Comparison of ENCODE assay signal across 8 mouse cellular contexts in the genomic region with DNA sequence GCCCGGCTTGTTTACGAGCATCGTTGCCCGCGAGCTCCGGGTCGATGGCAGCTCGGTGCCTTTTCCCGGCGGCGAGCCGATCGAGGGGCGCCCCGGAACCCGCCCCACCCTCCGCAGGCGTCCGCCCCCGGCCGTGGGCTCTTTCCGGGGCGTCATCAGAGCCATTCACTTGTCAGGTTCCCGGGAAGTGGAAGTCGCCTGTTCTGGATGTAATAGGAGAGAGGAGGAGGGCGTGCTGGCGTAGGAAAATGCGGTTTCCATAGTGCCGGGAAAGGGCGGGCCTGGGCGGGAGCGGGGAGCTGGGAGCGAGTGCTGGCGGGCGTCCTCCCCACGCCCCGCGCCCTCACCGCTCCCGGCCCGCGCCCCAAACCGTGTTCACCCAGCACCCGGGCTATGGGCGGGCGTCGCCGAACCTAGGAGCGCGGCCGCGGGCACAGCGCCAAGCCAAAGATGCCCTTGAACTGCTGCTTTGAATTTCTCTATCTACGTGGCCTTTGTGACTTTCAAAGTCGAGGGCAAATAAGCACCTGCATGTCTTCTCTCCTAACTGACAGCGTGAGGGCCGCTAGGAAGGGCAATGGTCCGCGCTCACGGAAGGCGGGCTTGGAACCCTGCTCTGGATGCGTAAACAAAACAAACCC. TPM values are rescaled to one million over a fixed set of nuclear protein-coding genes. Genes with fewer than 3 reads are reported as not detected.
DNase-seq lines count a peak whose midpoint lies in the region; ATAC-seq and TF ChIP-seq lines count a peak whose summit lies in the region.

No protein-coding gene starts in this region.

- peak overlapping the region; percentile 89 for H3K4me2 ChIP-seq in embryonic facial prominence, embryonic 14.5 days (ENCODE audit: low read depth, low read length)
- peak overlapping the region; percentile 93 for H3K4me2 ChIP-seq in heart, embryonic 12.5 days
- H3K4me2 ChIP-seq in kidney, postnatal 0 days (ENCODE audit: low read length), result peak overlapping the region; percentile 86
- H3K4me2 ChIP-seq in liver, embryonic 15.5 days, result peak overlapping the region; percentile 95
- peak overlapping the region; percentile 79 for H3K4me2 ChIP-seq in neural tube, embryonic 11.5 days (ENCODE audit: low read depth)
- peak overlapping the region; percentile 94 for H3K4me2 ChIP-seq in stomach, postnatal 0 days (replicated peaks; ENCODE audit: low read depth)

- H3K27me3 ChIP-seq in embryonic facial prominence, embryonic 14.5 days (replicated peaks; ENCODE audit: control insufficient read depth, insufficient read depth, low read length), result no peaks in the 10 kb centered on the region; the same call in 1 of the 2 replicates
- no peaks in the 10 kb centered on the region for H3K27me3 ChIP-seq in heart, embryonic 12.5 days (replicated peaks)
- H3K27me3 ChIP-seq in kidney, postnatal 0 days (ENCODE audit: insufficient read depth, low read length), result no peaks in the 10 kb centered on the region
- peaks cover 20% of the 10 kb centered on the region for H3K27me3 ChIP-seq in liver, embryonic 15.5 days
- no peaks in the 10 kb centered on the region for H3K27me3 ChIP-seq in neural tube, embryonic 11.5 days (ENCODE audit: control insufficient read depth, insufficient read depth, low read length)
- H3K27me3 ChIP-seq in stomach, postnatal 0 days (ENCODE audit: control insufficient read depth, insufficient read depth, low read length), result no peaks in the 10 kb centered on the region

- WGBS in embryonic facial prominence, embryonic 14.5 days, result under 1% methylated on average over 46 of the region's 62 CpGs
- under 1% methylated on average over 53 of the region's 62 CpGs for WGBS in heart, embryonic 12.5 days
- under 1% methylated on average over 51 of the region's 62 CpGs for WGBS in kidney, postnatal 0 days
- WGBS in liver, embryonic 15.5 days (ENCODE audit: insufficient replicate concordance), result 1% methylated on average over 60 of the region's 62 CpGs
- WGBS in neural tube, embryonic 11.5 days, result under 1% methylated on average over 61 of the region's 62 CpGs
- WGBS in stomach, postnatal 0 days, result 1% methylated on average over 51 of the region's 62 CpGs

- peak overlapping the region; percentile 94 for H3K9ac ChIP-seq in embryonic facial prominence, embryonic 14.5 days (ENCODE audit: low read depth, low read length)
- peak overlapping the region; percentile 98 for H3K9ac ChIP-seq in heart, embryonic 12.5 days
- H3K9ac ChIP-seq in kidney, postnatal 0 days (ENCODE audit: low read depth, low read length), result peak overlapping the region; percentile 92
- peak overlapping the region; percentile 94 for H3K9ac ChIP-seq in liver, embryonic 15.5 days
- peak overlapping the region; percentile 88 for H3K9ac ChIP-seq in neural tube, embryonic 11.5 days (ENCODE audit: low read length)
- peak overlapping the region; percentile 93 for H3K9ac ChIP-seq in stomach, postnatal 0 days (ENCODE audit: low read length)

- H3K9me3 ChIP-seq in embryonic facial prominence, embryonic 14.5 days (ENCODE audit: control insufficient read depth, low read length), result no peaks in the 10 kb centered on the region
- H3K9me3 ChIP-seq in heart, embryonic 12.5 days (replicated peaks), result no peaks in the 10 kb centered on the region
- no peaks in the 10 kb centered on the region for H3K9me3 ChIP-seq in kidney, postnatal 0 days (replicated peaks; ENCODE audit: low read length)
- H3K9me3 ChIP-seq in liver, embryonic 15.5 days (replicated peaks), result no peaks in the 10 kb centered on the region
- no peaks in the 10 kb centered on the region for H3K9me3 ChIP-seq in neural tube, embryonic 11.5 days (ENCODE audit: control insufficient read depth, low read length)
- H3K9me3 ChIP-seq in stomach, postnatal 0 days (ENCODE audit: control insufficient read depth, low read length), result no peaks in the 10 kb centered on the region

- peak; percentile 59 for DNase-seq in 416B (ENCODE audit: low read depth)
- peak; percentile 86 for DNase-seq in adrenal gland, postnatal 14 days
- peak; percentile 95 for DNase-seq in embryonic facial prominence, embryonic 14.5 days (ENCODE audit: low spot score)
- peak; percentile 93 for DNase-seq in kidney, postnatal 0 days (ENCODE audit: low spot score)
- DNase-seq in neural tube, embryonic 11.5 days (ENCODE audit: low spot score), result peak; percentile 83
- DNase-seq in stomach, postnatal 0 days (ENCODE audit: low spot score), result peak; percentile 94

- no peak for TF ChIP-seq CTCF in kidney, postnatal 0 days (IDR thresholded peaks at IDR 0.05; ENCODE audit: low read depth)
- no peak for TF ChIP-seq CTCF in stomach, postnatal 0 days (IDR thresholded peaks at IDR 0.05; ENCODE audit: low read depth)

- H3K4me1 ChIP-seq in embryonic facial prominence, embryonic 14.5 days (ENCODE audit: control insufficient read depth, insufficient read depth, low read length), result peaks cover 28% of the 10 kb centered on the region
- H3K4me1 ChIP-seq in heart, embryonic 12.5 days (replicated peaks), result peaks cover 46% of the 10 kb centered on the region
- peaks cover 22% of the 10 kb centered on the region for H3K4me1 ChIP-seq in kidney, postnatal 0 days (replicated peaks; ENCODE audit: insufficient read depth, low read length)
- peaks cover 57% of the 10 kb centered on the region for H3K4me1 ChIP-seq in liver, embryonic 15.5 days (replicated peaks)
- peaks cover 24% of the 10 kb centered on the region for H3K4me1 ChIP-seq in neural tube, embryonic 11.5 days (ENCODE audit: control insufficient read depth, insufficient read depth, low read length)
- peaks cover 14% of the 10 kb centered on the region for H3K4me1 ChIP-seq in stomach, postnatal 0 days (replicated peaks; ENCODE audit: control insufficient read depth, insufficient read depth)

- peak; percentile 73 for ATAC-seq in embryonic facial prominence, embryonic 14.5 days (ENCODE audit: low read depth)
- ATAC-seq in heart, embryonic 12.5 days (ENCODE audit: insufficient number of reproducible peaks, low FRiP score), result peak; percentile 55
- peak; percentile 72 for ATAC-seq in kidney, postnatal 0 days (replicated peaks; ENCODE audit: low FRiP score, low read depth)
- peak; percentile 61 for ATAC-seq in liver, embryonic 15.5 days (ENCODE audit: insufficient read depth)
- peak; percentile 49 for ATAC-seq in neural tube, embryonic 11.5 days (ENCODE audit: insufficient read depth, low FRiP score, low TSS enrichment)
- ATAC-seq in stomach, postnatal 0 days (ENCODE audit: low FRiP score, low TSS enrichment), result peak; percentile 78

- 0 out of 2 replicates have a peak, but pooled peaks cover 18% of the 10 kb centered on the region for H3K36me3 ChIP-seq in embryonic facial prominence, embryonic 14.5 days (ENCODE audit: control insufficient read depth, insufficient read depth, low read length)
- H3K36me3 ChIP-seq in heart, embryonic 12.5 days, result peaks cover 16% of the 10 kb centered on the region
- H3K36me3 ChIP-seq in kidney, postnatal 0 days (ENCODE audit: insufficient read depth, low read length), result peaks cover 12% of the 10 kb centered on the region; the same call in 1 of the 2 replicates
- H3K36me3 ChIP-seq in liver, embryonic 15.5 days (replicated peaks), result peaks cover 23% of the 10 kb centered on the region
- H3K36me3 ChIP-seq in neural tube, embryonic 11.5 days (ENCODE audit: control insufficient read depth, insufficient read depth, low read length), result no peaks in the 10 kb centered on the region; the same call in 1 of the 2 replicates
- peaks cover 8% of the 10 kb centered on the region for H3K36me3 ChIP-seq in stomach, postnatal 0 days (ENCODE audit: control insufficient read depth, insufficient read depth, low read length)

- peak overlapping the region; percentile 99 for H3K27ac ChIP-seq in embryonic facial prominence, embryonic 14.5 days (replicated peaks; ENCODE audit: low read depth, low read length)
- H3K27ac ChIP-seq in heart, embryonic 12.5 days (ENCODE audit: poor library complexity, severe bottlenecking), result peak overlapping the region; percentile 100
- peak overlapping the region; percentile 98 for H3K27ac ChIP-seq in kidney, postnatal 0 days
- H3K27ac ChIP-seq in liver, embryonic 15.5 days (replicated peaks), result peak overlapping the region; percentile 97
- peak overlapping the region; percentile 97 for H3K27ac ChIP-seq in neural tube, embryonic 11.5 days (ENCODE audit: low read depth, low read length)
- H3K27ac ChIP-seq in stomach, postnatal 0 days (replicated peaks), result peak overlapping the region; percentile 99

- H3K4me3 ChIP-seq in embryonic facial prominence, embryonic 14.5 days (ENCODE audit: low read depth, low read length), result peak overlapping the region; percentile 88
- peak overlapping the region; percentile 92 for H3K4me3 ChIP-seq in heart, embryonic 12.5 days
- peak overlapping the region; percentile 81 for H3K4me3 ChIP-seq in kidney, postnatal 0 days (replicated peaks; ENCODE audit: low read depth, low read length)
- H3K4me3 ChIP-seq in liver, embryonic 15.5 days (replicated peaks), result peak overlapping the region; percentile 86
- H3K4me3 ChIP-seq in neural tube, embryonic 11.5 days (ENCODE audit: low read depth, low read length), result peak overlapping the region; percentile 87
- H3K4me3 ChIP-seq in stomach, postnatal 0 days (ENCODE audit: low read depth, low read length), result peak overlapping the region; percentile 86

- TF ChIP-seq EP300 in stomach, postnatal 0 days (optimal IDR thresholded peaks at IDR 0.05), result no peak

RNA-seq across cellular contexts. Expression of a gene that starts 1.3 kb away (rescaled TPM):
- 28.2 and 49.7 TPM in 2 replicates for total RNA-seq in adrenal gland, postnatal 14 days (2021)
- polyA plus RNA-seq in embryonic facial prominence, embryonic 14.5 days (2014; fragmentation: Nextera tagmentation; extraction: Ambion mirVana), result 5.4 and 5.9 TPM in 2 replicates
- polyA plus RNA-seq in heart, embryonic 12.5 days (2016; fragmentation: Nextera tagmentation; extraction: Ambion mirVana), result 6.2 and 7.7 TPM in 2 replicates
- 7.0 and 8.5 TPM in 2 replicates for polyA plus RNA-seq in kidney, postnatal 0 days (2015; fragmentation: Nextera tagmentation; extraction: Ambion mirVana)
- 4.0 and 5.2 TPM in 2 replicates for polyA plus RNA-seq in liver, embryonic 15.5 days (2015; fragmentation: Nextera tagmentation; extraction: Ambion mirVana)
- 6.3 and 6.9 TPM in 2 replicates for polyA plus RNA-seq in neural tube, embryonic 11.5 days (2014; fragmentation: Nextera tagmentation; extraction: Ambion mirVana)
- 3.3 and 3.9 TPM in 2 replicates for polyA plus RNA-seq in stomach, postnatal 0 days (2015; fragmentation: Nextera tagmentation; extraction: Ambion mirVana)

Comparison
In these comparisons a context has a peak if more than half of its experiments do, and no peak if none do; other contexts are left out.
1. Peak in every context shown above with its lines: DNase-seq, ATAC-seq, H3K4me3 ChIP-seq and H3K27ac ChIP-seq.